Mouse (Mus musculus) C2C12 (cell line): ENCODE results near the gene Scpep1.

Source experiments
- CEBPB ChIP-seq: IDR thresholded peaks from one replicate; pipeline ENCODE4 v1.6.1; 2011; ENCODE audit warnings: low read depth, mild to moderate bottlenecking, control low read depth, moderate library complexity
- CTCF ChIP-seq: IDR thresholded peaks from one replicate; pipeline ENCODE4 v1.5.1; 2011; ENCODE audit not compliant: control insufficient read depth, insufficient read depth, insufficient read length
- FOSL1 ChIP-seq: IDR thresholded peaks from one replicate; pipeline ENCODE4 v1.8.0; 2011; ENCODE audit warnings: mild to moderate bottlenecking, low read length; ENCODE audit not compliant: poor library complexity, insufficient read depth, severe bottlenecking
- MAX ChIP-seq: IDR thresholded peaks from one replicate; pipeline ENCODE4 v1.6.1; 2011; ENCODE audit warnings: mild to moderate bottlenecking, control low read depth
- USF1 ChIP-seq: IDR thresholded peaks from one replicate; pipeline ENCODE4 v1.6.1; 2011; ENCODE audit warnings: low read depth, mild to moderate bottlenecking, control low read depth, moderate library complexity

GRCm38 (mm10) chr11:88951576-88951975 is 3.7 kb downstream of the Scpep1 start:
- TF ChIP-seq USF1 (no peak), MAX (no peak), CTCF (no peak), FOSL1 (no peak), CEBPB (no peak)
